Mouse (Mus musculus): ENCODE data around the gene Prkcg.

GRCm38 (mm10) chr7:3320856-3321255 lies 31.9 kb downstream of the Prkcg start:
- no peak for TF ChIP-seq EP300 (IDR thresholded peaks at IDR 0.05; ENCODE audit: low read depth)
- TF ChIP-seq CTCF (IDR thresholded peaks at IDR 0.05; ENCODE audit: low read depth): no peak

Data from liver, postnatal 0 days (tissue).